8 mouse cellular contexts compared by ENCODE assay signal in the genomic region with DNA sequence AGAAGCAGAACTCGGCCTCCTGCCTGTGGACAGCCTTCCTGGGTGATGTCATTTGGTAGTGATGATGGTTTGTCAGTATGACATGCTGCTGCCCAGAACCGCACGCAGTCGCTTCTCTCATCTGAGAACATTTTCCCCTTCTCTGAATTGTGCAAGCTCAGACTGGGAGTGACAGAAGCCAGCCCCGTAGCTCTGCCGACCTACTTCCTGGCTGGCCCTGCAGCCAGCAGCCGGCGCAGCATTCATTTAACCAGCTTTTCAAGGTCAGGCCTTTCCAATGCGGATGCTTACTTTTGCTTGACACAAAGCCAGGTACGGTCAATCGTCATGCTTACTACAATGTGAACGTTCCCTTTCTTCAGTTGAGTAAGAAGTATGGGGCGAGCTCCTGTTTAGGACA.
DNase-seq lines count a peak whose midpoint lies in the region; ATAC-seq lines count a peak whose summit lies in the region.
"Had no signal": no experiment of that assay in that cellular context is flagged by ENCODE, and none has a peak within 500 bp of the region (broad histone marks: within the 10 kb centered on the region; RNA-seq: fewer than 3 reads in every experiment).

No protein-coding gene starts in this region.

- no peaks in the 10 kb centered on the region for H3K4me1 ChIP-seq in liver, embryonic 11.5 days (replicated peaks; ENCODE audit: control insufficient read depth, insufficient read depth, low read length)
- peaks cover 27% of the 10 kb centered on the region for H3K4me1 ChIP-seq in embryonic facial prominence, embryonic 15.5 days
- H3K4me1 ChIP-seq: hindbrain, embryonic 15.5 days had no signal

- no peak overlapping the region for H3K9ac ChIP-seq in liver, embryonic 11.5 days (ENCODE audit: low read depth, low read length)
- no peak overlapping the region for H3K9ac ChIP-seq in embryonic facial prominence, embryonic 15.5 days
- H3K9ac ChIP-seq: hindbrain, embryonic 15.5 days had no signal

- no peaks in the 10 kb centered on the region for H3K9me3 ChIP-seq in liver, embryonic 11.5 days (ENCODE audit: control insufficient read depth, low read length)
- no peaks in the 10 kb centered on the region for H3K9me3 ChIP-seq in embryonic facial prominence, embryonic 15.5 days (replicated peaks)
- H3K9me3 ChIP-seq: hindbrain, embryonic 15.5 days had no signal

- H3K4me3 ChIP-seq in liver, embryonic 11.5 days (ENCODE audit: low read depth, low read length) = no peak overlapping the region
- no peak overlapping the region for H3K4me3 ChIP-seq in embryonic facial prominence, embryonic 15.5 days (replicated peaks)
- H3K4me3 ChIP-seq: hindbrain, embryonic 15.5 days had no signal

- H3K36me3 ChIP-seq in liver, embryonic 11.5 days (ENCODE audit: control insufficient read depth, insufficient read depth, low read length) = no peaks in the 10 kb centered on the region
- no peaks in the 10 kb centered on the region for H3K36me3 ChIP-seq in embryonic facial prominence, embryonic 15.5 days
- H3K36me3 ChIP-seq: hindbrain, embryonic 15.5 days had no signal

- peak; percentile 9 for DNase-seq in liver
- DNase-seq in liver, embryonic 11.5 days (ENCODE audit: low spot score) = no peak
- peak; percentile 56 for DNase-seq in heart, postnatal 4 days
- peak; percentile 34 for DNase-seq in skeletal muscle tissue, adult 2 months (ENCODE audit: low read depth, low spot score)
- no peak for DNase-seq in spleen, postnatal 4 days (ENCODE audit: low spot score in 2 of 2)

- H3K4me2 ChIP-seq in liver, embryonic 11.5 days = no peak overlapping the region
- no peak overlapping the region for H3K4me2 ChIP-seq in embryonic facial prominence, embryonic 15.5 days (replicated peaks)
- H3K4me2 ChIP-seq: hindbrain, embryonic 15.5 days had no signal

- H3K27ac ChIP-seq in liver, embryonic 11.5 days (ENCODE audit: low read depth, low read length) = no peak overlapping the region
- H3K27ac ChIP-seq in embryonic facial prominence, embryonic 15.5 days (replicated peaks) = peak overlapping the region; percentile 23
- H3K27ac ChIP-seq: hindbrain, embryonic 15.5 days had no signal

- ATAC-seq in liver, embryonic 11.5 days (replicated peaks; ENCODE audit: low FRiP score) = no peak
- ATAC-seq in embryonic facial prominence, embryonic 15.5 days (ENCODE audit: insufficient number of reproducible peaks, low FRiP score, low TSS enrichment, low read depth) = no peak
- ATAC-seq in CD4-positive, CD25-positive, alpha-beta regulatory T cell, adult 4 months = no peak

- 56% methylated on average over 13 of the region's 13 CpGs for WGBS in liver, embryonic 11.5 days
- 34% methylated on average over 13 of the region's 13 CpGs for WGBS in embryonic facial prominence, embryonic 15.5 days

- H3K27me3 ChIP-seq in liver, embryonic 11.5 days (replicated peaks; ENCODE audit: control insufficient read depth, insufficient read depth, low read length) = no peaks in the 10 kb centered on the region
- no peaks in the 10 kb centered on the region for H3K27me3 ChIP-seq in embryonic facial prominence, embryonic 15.5 days
- H3K27me3 ChIP-seq: hindbrain, embryonic 15.5 days had no signal

Comparison
In these comparisons a context has a peak if more than half of its experiments do, and no peak if none do; other contexts are left out.
1. DNase-seq: peak in liver (single experiment), heart, postnatal 4 days (single experiment) and skeletal muscle tissue, adult 2 months (single experiment); none in liver, embryonic 11.5 days (single experiment) and spleen, postnatal 4 days (0 of 2).